Comparison of ENCODE assay signal across 8 mouse cellular contexts in the genomic region with DNA sequence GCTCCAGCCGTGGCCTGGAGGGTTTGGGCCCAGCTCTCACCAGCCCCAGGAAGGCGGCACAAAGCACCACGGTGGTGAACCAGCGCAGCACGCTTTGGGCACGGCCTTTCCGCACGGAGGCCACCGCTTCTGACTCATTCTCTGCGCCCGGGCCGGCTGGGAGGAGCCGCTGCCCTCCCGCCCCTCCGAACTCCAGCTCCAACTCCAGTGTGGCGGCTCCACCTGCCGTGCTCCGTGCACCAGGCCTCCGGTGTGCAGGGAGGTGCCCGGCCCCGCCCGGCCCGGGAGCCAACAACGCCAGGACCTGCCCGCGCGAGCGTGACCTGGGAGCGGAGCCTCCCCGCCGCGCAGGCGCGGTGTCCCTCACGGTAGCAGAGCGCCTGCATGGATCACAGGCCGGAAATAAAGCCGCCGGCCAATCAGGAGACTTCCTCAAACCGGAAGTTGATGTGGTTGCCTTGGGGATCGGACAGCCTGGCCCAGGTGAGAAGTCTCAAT. TPM values are rescaled to one million over a fixed set of nuclear protein-coding genes. Genes with fewer than 3 reads are reported as not detected.
DNase-seq lines count a peak whose midpoint lies in the region; ATAC-seq lines count a peak whose summit lies in the region.

A gene (minus strand): TSS at position 365 of the 498 bp plus-strand sequence.

- ATAC-seq in hindbrain, embryonic 15.5 days (ENCODE audit: low FRiP score, low read depth) = peak; percentile 98

- H3K36me3 ChIP-seq in hindbrain, embryonic 15.5 days = no peaks in the 10 kb centered on the region

- H3K27ac ChIP-seq in hindbrain, embryonic 15.5 days (replicated peaks) = peak within 1 kb of the TSS; percentile 89

- H3K4me1 ChIP-seq in hindbrain, embryonic 15.5 days (replicated peaks) = peaks cover 14% of the 10 kb centered on the region

- DNase-seq in T-cell, adult 2 months (ENCODE audit: low spot score) = peak; percentile 75
- peak; percentile 86 to 92 for DNase-seq in cerebellum, postnatal 36 days
- DNase-seq in frontal cortex, postnatal 36 days (ENCODE audit: low spot score in 2 of 2) = peak; percentile 83 to 85
- peak; percentile 74 for DNase-seq in left cerebral cortex, adult 11 months (ENCODE audit: low spot score)
- DNase-seq in lung, postnatal 4 days = peak; percentile 88 to 94
- DNase-seq in retina, postnatal 7 days (ENCODE audit: low read depth, low spot score) = peak; percentile 84
- DNase-seq in urinary bladder, adult 2 months (ENCODE audit: low spot score) = peak; percentile 73

- WGBS in hindbrain, embryonic 15.5 days = under 1% methylated on average over 41 of the region's 41 CpGs

- peak within 1 kb of the TSS; percentile 67 for H3K4me2 ChIP-seq in hindbrain, embryonic 15.5 days

- no peaks in the 10 kb centered on the region for H3K27me3 ChIP-seq in hindbrain, embryonic 15.5 days

- H3K9me3 ChIP-seq in hindbrain, embryonic 15.5 days = no peaks in the 10 kb centered on the region

- H3K4me3 ChIP-seq in hindbrain, embryonic 15.5 days = peak within 1 kb of the TSS; percentile 73

- peak within 1 kb of the TSS; percentile 89 for H3K9ac ChIP-seq in hindbrain, embryonic 15.5 days

RNA-seq across cellular contexts. Expression of the gene that starts here (rescaled TPM):
- 3.8 and 4.6 TPM in 2 replicates for polyA plus RNA-seq in hindbrain, embryonic 15.5 days (2015; fragmentation: Nextera tagmentation; extraction: Ambion mirVana)
- polyA plus RNA-seq in urinary bladder, adult 2 months (2012; rRNA removed) = 7.1 and 8.2 TPM in 2 replicates

Comparison
In these comparisons a context has a peak if more than half of its experiments do, and no peak if none do; other contexts are left out.
1. Peak in every context shown above with its lines: DNase-seq, ATAC-seq, H3K4me3 ChIP-seq and H3K27ac ChIP-seq.